Comparison of ENCODE assay signal across 8 mouse cellular contexts in genomic region chr5:139930927-139931351, GRCm38 (mm10). TPM values are rescaled to one million over a fixed set of nuclear protein-coding genes. Genes with fewer than 3 reads are reported as not detected.
DNase-seq lines count a peak whose midpoint lies in the region; ATAC-seq and TF ChIP-seq lines count a peak whose summit lies in the region.

No protein-coding gene starts in this region.

- peaks cover 15% of the 10 kb centered on the region; the same call in 1 of the 2 replicates for H3K4me1 ChIP-seq in spleen, adult 2 months (ENCODE audit: control insufficient read depth, insufficient read depth, insufficient read length)
- peaks cover 24% of the 10 kb centered on the region for H3K4me1 ChIP-seq in forebrain, embryonic 14.5 days (ENCODE audit: control insufficient read depth, insufficient read depth, low read length)
- peaks cover 42% of the 10 kb centered on the region for H3K4me1 ChIP-seq in neural tube, embryonic 13.5 days (replicated peaks)

- H3K27me3 ChIP-seq in spleen, adult 2 months (ENCODE audit: control insufficient read depth, insufficient read depth, low read length) = no peaks in the 10 kb centered on the region
- no peaks in the 10 kb centered on the region for H3K27me3 ChIP-seq in forebrain, embryonic 14.5 days (replicated peaks; ENCODE audit: control insufficient read depth, insufficient read depth, low read length)
- peaks cover 8% of the 10 kb centered on the region; the same call in 1 of the 2 replicates for H3K27me3 ChIP-seq in neural tube, embryonic 13.5 days

- no peak overlapping the region for H3K9ac ChIP-seq in forebrain, embryonic 14.5 days (ENCODE audit: low read length)
- no peak overlapping the region for H3K9ac ChIP-seq in neural tube, embryonic 13.5 days

- ATAC-seq in forebrain, embryonic 14.5 days = no peak
- ATAC-seq in neural tube, embryonic 13.5 days (ENCODE audit: low read depth) = no peak

- peak in 1 of 2 experiments; percentile 33 for DNase-seq in spleen, adult 2 months (ENCODE audit: low read depth in 1 of 2, low spot score in 2 of 2)
- no peak for DNase-seq in spleen, postnatal 14 days (ENCODE audit: low spot score in 2 of 2)
- DNase-seq in forebrain, embryonic 14.5 days (ENCODE audit: low spot score) = peak; percentile 48
- DNase-seq in kidney, postnatal 10 days = peak; percentile 66
- DNase-seq in layer of hippocampus, adult 2 months (ENCODE audit: low spot score in 2 of 2) = no peak
- no peak for DNase-seq in layer of hippocampus, adult 11-12 months (ENCODE audit: low spot score)
- no peak for DNase-seq in left cerebral cortex, adult 11 months (ENCODE audit: low spot score)

- no peak for TF ChIP-seq CTCF in spleen, adult 2 months (IDR thresholded peaks at IDR 0.05; ENCODE audit: extremely low read depth, insufficient read depth, insufficient read length, insufficient replicate concordance)
- no peak for TF ChIP-seq CTCF in layer of hippocampus, adult 2 months (conservative IDR thresholded peaks at IDR 0.05)

- TF ChIP-seq POLR2A in spleen, adult 2 months (IDR thresholded peaks at IDR 0.05; ENCODE audit: low read depth, low read length) = no peak

- H3K27ac ChIP-seq in spleen, adult 2 months (ENCODE audit: insufficient read depth, low read length) = peak overlapping the region; percentile 8; the same call in 1 of the 2 replicates
- H3K27ac ChIP-seq in forebrain, embryonic 14.5 days (ENCODE audit: low read depth, low read length) = no peak overlapping the region
- H3K27ac ChIP-seq in neural tube, embryonic 13.5 days (replicated peaks) = no peak overlapping the region
- no peak overlapping the region for H3K27ac ChIP-seq in layer of hippocampus, adult 2 months

- H3K4me3 ChIP-seq in spleen, adult 2 months (ENCODE audit: extremely low read depth, insufficient read depth, insufficient read length) = peak overlapping the region; percentile 20; the same call in 1 of the 2 replicates
- H3K4me3 ChIP-seq in forebrain, embryonic 14.5 days (ENCODE audit: low read depth, low read length) = no peak overlapping the region
- no peak overlapping the region for H3K4me3 ChIP-seq in neural tube, embryonic 13.5 days
- H3K4me3 ChIP-seq in layer of hippocampus, adult 2 months = no peak overlapping the region

- H3K36me3 ChIP-seq in spleen, adult 2 months (ENCODE audit: control insufficient read depth, insufficient read depth, low read length) = no peaks in the 10 kb centered on the region
- H3K36me3 ChIP-seq in forebrain, embryonic 14.5 days (ENCODE audit: control insufficient read depth, insufficient read depth, low read length) = no peaks in the 10 kb centered on the region
- H3K36me3 ChIP-seq in neural tube, embryonic 13.5 days = no peaks in the 10 kb centered on the region

- 0 out of 2 replicates have a peak overlapping the region, but pooled peaks have one; percentile 19 for H3K4me2 ChIP-seq in forebrain, embryonic 14.5 days (ENCODE audit: low read length)
- peak overlapping the region; percentile 23 for H3K4me2 ChIP-seq in neural tube, embryonic 13.5 days

- H3K9me3 ChIP-seq in forebrain, embryonic 14.5 days (replicated peaks; ENCODE audit: control insufficient read depth, low read length) = no peaks in the 10 kb centered on the region
- no peaks in the 10 kb centered on the region for H3K9me3 ChIP-seq in neural tube, embryonic 13.5 days

- 1% methylated on average over 12 of the region's 12 CpGs for WGBS in spleen, adult 2 months
- WGBS in forebrain, embryonic 14.5 days = 1% methylated on average over 12 of the region's 12 CpGs
- WGBS in neural tube, embryonic 13.5 days = 2% methylated on average over 12 of the region's 12 CpGs

RNA-seq across cellular contexts. Expression of gene Elfn1, which starts 23.2 kb away (rescaled TPM):
- 0.20 and 0.40 TPM in 2 replicates for polyA plus RNA-seq in spleen, adult 2 months (2012; rRNA removed)
- 1.7 and 2.5 TPM in 2 replicates for polyA plus RNA-seq in forebrain, embryonic 14.5 days (2014; fragmentation: Nextera tagmentation; extraction: Ambion mirVana)
- polyA plus RNA-seq in neural tube, embryonic 13.5 days (2015; fragmentation: Nextera tagmentation; extraction: Ambion mirVana) = 3.3 and 4.0 TPM in 2 replicates
- total RNA-seq in layer of hippocampus, adult 2 months (2021) = 10 to 100 TPM; 27.0 to 29.1 TPM

Comparison
In these comparisons a context has a peak if more than half of its experiments do, and no peak if none do; other contexts are left out.
1. DNase-seq: peak in forebrain, embryonic 14.5 days (single experiment) and kidney, postnatal 10 days (single experiment); none in spleen, postnatal 14 days (0 of 2), layer of hippocampus, adult 2 months (0 of 2), layer of hippocampus, adult 11-12 months (single experiment) and left cerebral cortex, adult 11 months (single experiment).